Mouse (Mus musculus) kidney, embryonic 15.5 days (tissue): ENCODE data around the gene Ppl. TPM values are rescaled to one million over a fixed set of nuclear protein-coding genes. Genes with fewer than 3 reads are reported as not detected.
A peak's percentile ranks its signal among the peaks of the same experiment; 100 is the strongest.

Experiments
- ATAC-seq: fragments of 200-750 bp; cut with Nextera tagmentation; replicated peaks from 2 replicates; pipeline ENCODE4 v1.8.0; 2017; ENCODE audit warnings: moderate TSS enrichment; ENCODE audit not compliant: low FRiP score
- H3K27ac ChIP-seq: fragments of 300-500 bp; sonication (generic); 2 replicates; pipeline ENCODE4 v1.5.1; 2015; ENCODE audit warnings: mild to moderate bottlenecking, inconsistent platforms
- H3K27me3 ChIP-seq: fragments of 300-500 bp; sonication (generic); 2 replicates; pipeline ENCODE4 v1.6.1; 2015; ENCODE audit warnings: inconsistent platforms
- H3K36me3 ChIP-seq: fragments of 300-500 bp; sonication (generic); 2 replicates; pipeline ENCODE4 v1.6.1; 2015; ENCODE audit warnings: inconsistent platforms
- H3K4me1 ChIP-seq: fragments of 300-500 bp; sonication (generic); 2 replicates; pipeline ENCODE4 v1.6.1; 2015; ENCODE audit warnings: inconsistent platforms
- H3K4me2 ChIP-seq: fragments of 300-500 bp; sonication (generic); 2 replicates; pipeline ENCODE4 v1.6.1; 2015; ENCODE audit warnings: moderate library complexity, mild to moderate bottlenecking, inconsistent platforms
- H3K4me3 ChIP-seq: fragments of 300-500 bp; sonication (generic); replicated peaks from 2 replicates; pipeline ENCODE4 v1.5.1; 2015; ENCODE audit warnings: mild to moderate bottlenecking, inconsistent platforms
- H3K9ac ChIP-seq: fragments of 300-500 bp; sonication (generic); 2 replicates; pipeline ENCODE4 v1.6.1; 2015; ENCODE audit warnings: mild to moderate bottlenecking, inconsistent platforms
- H3K9me3 ChIP-seq: fragments of 300-500 bp; sonication (generic); replicated peaks from 2 replicates; pipeline ENCODE4 v1.6.1; 2016; ENCODE audit warnings: inconsistent platforms
- WGBS: fragments of 180-500 bp; shearing (Covaris S2); methylation state at CpG from one replicate; pipeline ENCODE4 v1.1.7; 2015; ENCODE audit warnings: mixed read lengths; 5-methylcytosine and 5-hydroxymethylcytosine counted together
- polyA plus RNA-seq: library from polyadenylated mRNA; unstranded; fragments of >200 nt; fragmentation: Nextera tagmentation; extraction: Ambion mirVana; gene quantifications from 2 replicates; pipeline ENCODE4 v1.2.1, GENCODE M21; 2015

Gene Ppl
- polyA plus RNA-seq, 1 experiment from 2014 or later: 2.9 TPM

DNA sequence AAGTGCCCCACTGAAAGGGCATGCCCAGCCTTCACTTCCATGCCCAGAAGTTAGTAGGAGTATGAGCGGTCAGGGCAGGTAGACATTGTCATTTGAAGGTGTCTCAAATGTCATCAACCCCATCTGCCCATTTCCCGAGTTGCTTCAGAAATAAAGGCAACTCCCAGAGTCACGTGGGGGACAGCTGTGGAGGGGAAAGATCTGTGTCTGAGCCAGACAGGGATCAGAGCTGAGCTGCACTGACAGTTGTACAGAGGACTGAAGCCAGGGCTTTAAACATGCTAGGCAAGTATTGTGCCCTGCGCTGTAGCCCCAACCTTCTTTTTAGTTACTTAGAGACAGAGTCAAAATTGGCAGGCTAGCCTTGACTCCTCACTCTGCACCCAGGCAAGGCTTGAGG lies 12.4 kb downstream of the Ppl start:
- Histone ChIP-seq H3K9me3 (no peaks in the 10 kb centered on the region), H3K9ac (no peak overlapping the region), H3K36me3 (no peaks in the 10 kb centered on the region), H3K4me3 (no peak overlapping the region), H3K27me3 (peaks cover 17% of the 10 kb centered on the region), H3K27ac (no peak overlapping the region), H3K4me1 (no peaks in the 10 kb centered on the region), H3K4me2 (no peak overlapping the region)
- ATAC-seq: no peak
- 74% methylated on average over 4 of the region's 4 CpGs for WGBS

DNA sequence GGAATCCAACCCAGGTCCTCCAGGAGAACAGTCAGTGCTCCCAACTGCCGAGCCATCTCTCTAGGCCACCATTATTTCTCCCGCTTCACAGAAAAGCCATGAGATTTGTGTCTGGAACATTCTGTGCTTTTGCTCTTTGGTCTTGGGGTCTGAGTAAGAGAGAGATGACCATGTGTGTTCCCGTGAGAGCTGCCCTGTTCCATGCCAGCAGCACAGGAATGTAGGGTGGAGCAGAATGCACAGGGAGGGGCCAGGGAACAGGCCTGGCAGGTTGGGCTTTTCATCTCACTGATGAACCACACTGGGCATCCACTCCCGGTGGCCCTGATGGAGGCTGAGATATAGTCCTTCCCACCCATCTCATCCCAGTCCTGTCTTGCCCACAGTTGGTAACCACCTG lies 12.8 kb downstream of the Ppl start:
- WGBS: 72% methylated on average over 4 of the region's 4 CpGs
- no peak; the same call in 1 of the 2 replicates for ATAC-seq

DNA sequence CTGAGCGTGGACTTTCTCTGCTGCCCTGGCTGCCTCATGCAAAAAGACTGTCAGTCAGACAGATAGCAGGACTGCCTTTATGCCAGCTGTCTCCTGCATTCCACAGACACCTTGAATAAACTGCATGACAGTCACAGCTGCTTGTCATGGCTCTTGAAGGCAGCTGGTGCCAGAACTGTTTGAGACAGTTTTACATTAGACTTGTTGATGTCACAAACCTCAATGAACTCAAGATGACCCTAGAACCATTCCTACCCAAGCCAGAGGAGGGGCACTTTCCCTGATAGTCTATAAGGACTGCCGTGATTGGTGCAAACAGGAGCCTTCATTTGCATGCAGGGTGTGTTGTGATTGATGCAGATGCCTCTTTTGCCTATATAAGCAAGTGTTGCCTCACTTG lies 18.6 kb downstream of the Ppl start:
- H3K9ac ChIP-seq: no peak overlapping the region
- no peak overlapping the region for H3K27ac ChIP-seq
- no peaks in the 10 kb centered on the region for H3K9me3 ChIP-seq
- H3K27me3 ChIP-seq: no peaks in the 10 kb centered on the region
- H3K4me3 ChIP-seq: no peak overlapping the region
- H3K36me3 ChIP-seq: no peaks in the 10 kb centered on the region
- WGBS: 79% methylated on average over 2 of the region's 2 CpGs
- no peak for ATAC-seq
- peaks cover 16% of the 10 kb centered on the region; the same call in 1 of the 2 replicates for H3K4me1 ChIP-seq
- H3K4me2 ChIP-seq: no peak overlapping the region

More for the DNA sequence above, 12.8 kb downstream of the Ppl start:
- Histone ChIP-seq H3K4me1 (no peaks in the 10 kb centered on the region), H3K27me3 (peaks cover 17% of the 10 kb centered on the region), H3K9me3 (no peaks in the 10 kb centered on the region), H3K4me3 (no peak overlapping the region), H3K27ac (no peak overlapping the region), H3K36me3 (no peaks in the 10 kb centered on the region), H3K4me2 (no peak overlapping the region), H3K9ac (no peak overlapping the region)

DNA sequence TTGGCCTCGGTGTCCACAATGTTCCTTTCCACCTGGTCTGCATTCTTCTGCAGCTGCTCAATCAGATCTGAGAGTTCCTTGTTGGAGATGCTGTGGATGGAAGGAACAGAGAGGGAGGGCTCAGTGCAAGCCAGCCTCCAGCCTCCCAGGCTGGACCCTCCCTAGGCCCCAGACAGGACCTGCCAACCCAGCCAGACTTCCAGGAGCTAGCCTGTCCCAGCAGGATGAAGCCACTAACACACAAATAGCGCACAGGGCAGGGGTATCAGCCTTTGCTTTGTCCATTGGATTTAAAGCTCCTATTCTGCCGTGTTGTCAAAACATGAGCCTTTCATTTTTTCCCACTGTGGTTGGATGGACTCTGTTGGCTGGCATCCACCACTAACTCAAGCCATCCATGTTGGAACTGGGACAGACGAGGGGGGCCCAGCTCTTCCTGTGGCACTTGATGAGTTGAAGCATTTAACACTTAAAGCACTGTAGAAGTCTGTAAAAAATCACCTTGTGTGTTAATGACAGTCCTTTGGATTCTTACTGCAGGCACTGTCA lies 19.1 kb downstream of the Ppl start:
- 78% methylated on average over 4 of the region's 4 CpGs for WGBS
- H3K9ac ChIP-seq: no peak overlapping the region
- H3K27me3 ChIP-seq: no peaks in the 10 kb centered on the region
- peaks cover 16% of the 10 kb centered on the region; the same call in 1 of the 2 replicates for H3K4me1 ChIP-seq
- no peak overlapping the region for H3K27ac ChIP-seq
- H3K4me3 ChIP-seq: no peak overlapping the region
- no peak for ATAC-seq
- no peak overlapping the region for H3K4me2 ChIP-seq
- H3K9me3 ChIP-seq: no peaks in the 10 kb centered on the region
- no peaks in the 10 kb centered on the region for H3K36me3 ChIP-seq

DNA sequence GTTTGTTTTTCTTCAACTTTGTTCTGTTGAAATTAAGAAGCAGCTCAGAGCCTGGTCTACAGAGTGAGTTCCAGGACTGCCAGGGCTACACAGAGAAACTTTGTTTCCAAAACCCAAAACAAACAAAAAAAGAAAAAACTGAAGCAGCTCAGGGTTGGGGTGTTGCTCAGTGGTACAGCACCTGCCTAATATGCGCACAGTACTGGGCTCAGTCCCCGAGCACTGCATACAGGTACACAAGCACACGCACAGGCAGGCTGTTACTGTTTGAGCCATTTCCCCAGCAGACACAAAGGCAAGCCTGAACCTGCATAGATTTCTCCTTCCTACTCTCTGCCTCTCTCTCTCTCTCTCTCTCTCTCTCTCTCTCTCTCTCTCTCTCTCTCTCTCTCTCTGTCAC lies 21.2 kb downstream of the Ppl start:
- no peak for ATAC-seq
- Histone ChIP-seq H3K27ac (no peak overlapping the region), H3K9ac (no peak overlapping the region), H3K4me2 (no peak overlapping the region), H3K27me3 (no peaks in the 10 kb centered on the region), H3K36me3 (no peaks in the 10 kb centered on the region), H3K4me1 (peaks cover 16% of the 10 kb centered on the region; the same call in 1 of the 2 replicates), H3K9me3 (no peaks in the 10 kb centered on the region), H3K4me3 (no peak overlapping the region)
- WGBS: 85% methylated on average over 3 of the region's 3 CpGs

DNA sequence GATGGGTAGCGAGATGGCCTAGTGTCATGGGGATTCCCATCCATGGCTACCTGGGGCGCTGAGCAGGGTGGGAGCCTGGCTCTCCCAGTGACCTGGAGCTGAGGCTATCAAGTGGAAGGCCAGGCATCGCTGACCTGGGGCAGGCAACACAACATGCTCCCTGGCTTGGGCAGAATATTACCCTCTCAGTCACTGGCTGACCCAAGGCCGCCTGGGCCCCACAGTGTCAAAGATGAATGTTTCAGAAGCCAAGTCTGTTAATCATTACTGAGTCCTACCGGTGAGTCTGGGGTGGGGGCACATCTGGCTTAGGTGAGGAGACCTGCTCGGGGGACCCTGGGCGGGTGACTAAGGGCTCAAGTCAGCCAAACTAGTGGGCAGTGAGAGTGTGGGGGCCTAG lies 22.3 kb downstream of the Ppl start:
- Histone ChIP-seq H3K9me3 (no peaks in the 10 kb centered on the region), H3K9ac (no peak overlapping the region), H3K4me1 (peaks cover 16% of the 10 kb centered on the region; the same call in 1 of the 2 replicates), H3K27ac (no peak overlapping the region), H3K4me2 (no peak overlapping the region), H3K4me3 (no peak overlapping the region), H3K36me3 (no peaks in the 10 kb centered on the region), H3K27me3 (no peaks in the 10 kb centered on the region)
- 70% methylated on average over 7 of the region's 7 CpGs for WGBS
- ATAC-seq: peak; percentile 87

DNA sequence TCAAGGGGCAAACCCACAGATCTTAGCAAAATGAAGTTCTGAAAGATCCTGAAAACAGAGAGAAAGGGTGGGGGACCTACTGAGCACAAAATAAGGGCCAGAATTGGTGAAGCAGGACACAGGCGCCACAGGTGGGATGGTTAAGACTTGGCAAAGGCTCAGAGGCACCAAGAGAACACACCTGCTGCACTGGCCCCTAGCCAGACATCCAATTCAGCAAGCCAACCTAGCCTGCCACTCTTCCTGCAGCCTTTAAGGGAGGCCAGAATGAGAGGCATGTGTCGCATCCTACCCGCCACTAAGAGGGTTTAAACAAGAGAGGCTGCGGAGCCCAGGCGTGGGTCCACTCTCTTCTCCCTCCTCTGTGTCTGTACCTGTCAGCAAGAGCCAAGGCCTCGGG lies 31.2 kb downstream of the Ppl start:
- no peak for ATAC-seq
- no peak overlapping the region for H3K9ac ChIP-seq
- WGBS: 78% methylated on average over 6 of the region's 6 CpGs
- no peaks in the 10 kb centered on the region for H3K27me3 ChIP-seq
- no peak overlapping the region for H3K4me2 ChIP-seq
- H3K27ac ChIP-seq: no peak overlapping the region
- H3K4me1 ChIP-seq: no peaks in the 10 kb centered on the region
- no peaks in the 10 kb centered on the region for H3K36me3 ChIP-seq
- H3K4me3 ChIP-seq: no peak overlapping the region
- H3K9me3 ChIP-seq: no peaks in the 10 kb centered on the region

DNA sequence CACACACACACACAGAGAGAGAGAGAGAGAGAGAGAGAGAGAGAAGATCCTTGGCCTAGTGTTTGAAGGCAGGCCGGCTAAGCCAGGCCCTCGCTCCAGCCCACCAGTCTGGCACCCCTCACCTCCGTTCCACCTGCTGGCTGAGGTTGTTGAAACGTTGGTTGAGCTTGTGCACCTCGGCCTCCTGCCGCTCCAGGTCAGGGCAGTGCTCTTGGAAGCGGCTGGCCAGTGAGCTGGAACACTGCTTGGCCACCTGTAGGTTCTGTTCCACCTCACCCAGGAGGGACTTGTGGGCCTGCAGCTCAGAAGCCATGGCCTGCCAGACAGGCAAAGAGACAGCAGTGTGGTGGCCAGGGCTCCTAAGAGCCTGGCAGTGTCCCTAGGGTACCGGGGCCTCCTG lies 35.7 kb downstream of the Ppl start:
- no peak overlapping the region for H3K4me3 ChIP-seq
- H3K36me3 ChIP-seq: no peaks in the 10 kb centered on the region
- ATAC-seq: no peak
- H3K27ac ChIP-seq: no peak overlapping the region
- no peaks in the 10 kb centered on the region for H3K9me3 ChIP-seq
- no peak overlapping the region for H3K4me2 ChIP-seq
- no peaks in the 10 kb centered on the region for H3K27me3 ChIP-seq
- 65% methylated on average over 8 of the region's 8 CpGs for WGBS
- 0 out of 2 replicates have a peak, but pooled peaks cover 2% of the 10 kb centered on the region for H3K4me1 ChIP-seq
- no peak overlapping the region for H3K9ac ChIP-seq

DNA sequence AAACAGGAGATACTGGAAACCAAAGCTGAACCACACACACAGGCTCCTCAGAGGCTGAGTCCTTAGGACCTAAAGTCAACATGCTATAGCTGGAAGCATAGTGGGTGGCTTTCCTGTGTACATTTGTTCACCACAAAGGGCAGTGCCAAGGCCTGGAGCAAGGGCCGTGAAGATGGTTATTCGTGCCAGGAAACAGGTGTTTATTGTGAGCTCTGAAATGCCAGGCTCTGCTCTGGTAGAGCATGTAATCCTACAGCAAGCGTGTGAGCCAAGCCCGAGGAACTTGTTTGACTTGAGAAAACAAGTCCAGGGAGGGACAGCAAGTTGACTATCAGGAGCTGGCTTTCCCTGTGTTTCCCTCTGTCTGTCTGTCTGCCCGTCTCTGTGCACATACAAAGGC lies 38.9 kb downstream of the Ppl start:
- Histone ChIP-seq H3K27me3 (no peaks in the 10 kb centered on the region), H3K4me3 (no peak overlapping the region), H3K36me3 (peaks cover 11% of the 10 kb centered on the region), H3K9me3 (no peaks in the 10 kb centered on the region), H3K27ac (no peak overlapping the region), H3K4me1 (0 out of 2 replicates have a peak, but pooled peaks cover 2% of the 10 kb centered on the region), H3K9ac (no peak overlapping the region), H3K4me2 (no peak overlapping the region)
- no peak for ATAC-seq
- WGBS: 77% methylated on average over 5 of the region's 5 CpGs

DNA sequence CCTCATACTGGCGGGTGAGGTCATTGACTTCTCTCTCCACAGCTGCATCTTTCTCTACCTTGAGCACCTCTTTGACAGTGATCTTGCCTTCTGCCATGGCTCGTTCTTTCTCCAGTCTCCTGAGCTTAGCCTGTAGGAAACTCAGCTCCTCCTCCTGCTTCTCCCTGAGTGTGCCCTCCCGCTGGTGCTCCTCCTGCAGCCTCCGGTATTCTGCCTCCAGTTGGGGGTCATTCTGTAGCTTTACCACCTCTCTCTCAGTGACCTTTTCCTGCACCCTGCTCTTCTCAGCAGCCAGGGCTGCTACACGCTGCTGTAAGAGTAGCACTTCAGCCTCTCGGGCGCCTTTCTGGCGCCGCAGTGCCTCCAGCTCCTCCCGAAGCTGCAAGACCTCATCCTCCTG lies 43.2 kb downstream of the Ppl start:
- peaks cover 54% of the 10 kb centered on the region for H3K36me3 ChIP-seq
- whole genome bisulfite sequencing: 53% methylated on average over 10 of the region's 10 CpGs
- no peak for ATAC-seq

DNA sequence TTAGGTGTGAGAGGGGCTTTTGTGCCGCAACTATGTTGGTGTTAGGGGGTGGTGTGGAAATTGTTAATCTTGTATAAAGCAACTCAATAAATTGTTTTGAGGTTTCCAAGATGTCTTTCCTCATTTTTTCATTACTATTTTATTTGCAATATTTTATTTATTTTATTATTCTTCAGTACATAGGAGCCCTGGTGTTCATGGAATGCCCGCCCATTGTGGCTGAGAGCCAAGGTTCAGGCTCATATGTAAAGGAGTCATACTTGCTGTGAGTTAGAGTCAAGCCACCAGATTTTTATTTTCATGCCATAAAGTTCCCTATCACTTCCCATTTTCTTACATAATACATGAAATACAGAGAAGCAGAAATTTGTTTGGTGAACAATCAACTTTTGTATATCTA lies 46.0 kb downstream of the Ppl start:
- no peak overlapping the region for H3K4me2 ChIP-seq
- H3K4me3 ChIP-seq: no peak overlapping the region
- 93% methylated on average over 2 of the region's 2 CpGs for WGBS
- no peaks in the 10 kb centered on the region for H3K27me3 ChIP-seq
- H3K36me3 ChIP-seq: peaks cover 81% of the 10 kb centered on the region
- no peaks in the 10 kb centered on the region for H3K9me3 ChIP-seq
- H3K9ac ChIP-seq: no peak overlapping the region
- ATAC-seq: no peak
- no peaks in the 10 kb centered on the region for H3K4me1 ChIP-seq
- no peak overlapping the region for H3K27ac ChIP-seq

More for the DNA sequence above, 43.2 kb downstream of the Ppl start:
- H3K27ac ChIP-seq: no peak overlapping the region
- no peak overlapping the region for H3K4me3 ChIP-seq
- no peaks in the 10 kb centered on the region for H3K27me3 ChIP-seq
- H3K9me3 ChIP-seq: no peaks in the 10 kb centered on the region
- H3K4me1 ChIP-seq: no peaks in the 10 kb centered on the region
- no peak overlapping the region for H3K4me2 ChIP-seq
- no peak overlapping the region for H3K9ac ChIP-seq

DNA sequence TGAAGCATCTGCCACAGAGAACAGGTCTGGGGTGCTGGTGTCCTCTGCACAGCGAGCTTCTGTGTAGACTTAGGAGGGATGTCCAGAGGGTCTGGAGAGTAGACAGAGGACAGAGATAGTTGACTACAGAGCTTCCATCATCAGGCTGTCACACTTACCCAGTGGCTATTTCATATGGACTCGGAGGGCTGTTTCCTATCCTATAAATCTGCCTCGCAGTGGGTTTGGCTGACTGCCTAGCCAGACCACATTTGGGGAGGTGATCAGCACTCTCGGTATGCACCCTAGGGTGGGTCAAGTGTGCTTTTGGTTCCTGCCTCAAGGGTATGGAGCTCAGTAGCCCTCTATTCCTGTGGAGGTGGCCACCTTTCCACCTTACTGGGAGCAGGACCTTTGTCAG lies 47.0 kb downstream of the Ppl start:
- no peaks in the 10 kb centered on the region for H3K9me3 ChIP-seq
- WGBS: 81% methylated on average over 4 of the region's 4 CpGs
- H3K27ac ChIP-seq: no peak overlapping the region

DNA sequence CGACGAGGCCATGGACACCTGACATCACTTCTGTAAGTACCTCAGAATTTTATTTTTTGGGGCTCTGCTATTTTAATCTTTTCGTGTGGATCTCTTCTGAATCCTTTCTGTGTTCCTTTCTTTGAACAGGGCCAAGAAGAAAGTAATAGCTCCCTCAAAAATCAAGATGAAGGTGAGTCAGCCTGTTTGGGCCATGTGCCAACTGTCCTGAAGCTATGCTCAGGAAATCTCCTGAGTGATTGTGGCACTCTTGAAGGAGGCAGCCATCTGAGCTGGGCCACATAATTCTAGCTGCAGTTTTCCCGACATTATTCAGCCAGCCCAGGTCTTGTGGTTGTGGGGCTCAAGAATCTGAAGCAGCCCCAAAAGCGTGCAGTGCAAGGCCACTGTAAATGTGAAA lies 57.9 kb downstream of the Ppl start:
- WGBS: 92% methylated on average over 5 of the region's 5 CpGs
- Histone ChIP-seq H3K27ac (no peak overlapping the region), H3K4me1 (no peaks in the 10 kb centered on the region), H3K4me3 (no peak overlapping the region), H3K36me3 (peaks cover 95% of the 10 kb centered on the region), H3K27me3 (no peaks in the 10 kb centered on the region), H3K4me2 (no peak overlapping the region), H3K9me3 (no peaks in the 10 kb centered on the region), H3K9ac (no peak overlapping the region)
- ATAC-seq: no peak

More for the DNA sequence above, 47.0 kb downstream of the Ppl start:
- H3K4me2 ChIP-seq: no peak overlapping the region
- H3K27me3 ChIP-seq: no peaks in the 10 kb centered on the region
- no peak overlapping the region for H3K4me3 ChIP-seq
- H3K36me3 ChIP-seq: peaks cover 85% of the 10 kb centered on the region
- no peaks in the 10 kb centered on the region for H3K4me1 ChIP-seq
- ATAC-seq: no peak
- H3K9ac ChIP-seq: no peak overlapping the region
